Mouse (Mus musculus): ENCODE data around the gene Tspan1.
A peak's percentile ranks its signal among the peaks of the same experiment; 100 is the strongest.

The Tspan1 gene

DNA sequence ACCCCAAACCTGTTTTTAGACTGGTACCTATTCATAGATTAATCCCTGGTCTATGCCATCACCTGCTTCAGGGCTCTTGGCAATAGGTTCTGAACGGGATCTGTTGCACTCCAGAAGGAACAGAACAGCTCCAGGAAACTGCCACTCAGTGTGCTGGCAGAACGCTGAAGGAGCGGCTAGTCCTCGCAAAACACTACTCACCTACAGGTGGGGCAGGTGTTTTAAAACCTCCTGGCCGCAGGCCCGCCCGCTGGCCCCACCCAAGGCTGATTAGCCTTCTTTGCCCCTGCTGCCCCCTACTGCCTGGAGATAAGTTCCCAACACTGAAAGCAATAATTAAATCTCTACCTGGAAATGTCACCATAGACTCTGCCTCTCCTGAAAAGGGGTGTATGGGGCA lies at the start of gene Tspan1:
Tspan1 (minus strand) TSS at position 198 of the 400 bp plus-strand sequence.
- peak; percentile 60 to 71 for DNase-seq (ENCODE audit: low spot score in 2 of 2)

DNA sequence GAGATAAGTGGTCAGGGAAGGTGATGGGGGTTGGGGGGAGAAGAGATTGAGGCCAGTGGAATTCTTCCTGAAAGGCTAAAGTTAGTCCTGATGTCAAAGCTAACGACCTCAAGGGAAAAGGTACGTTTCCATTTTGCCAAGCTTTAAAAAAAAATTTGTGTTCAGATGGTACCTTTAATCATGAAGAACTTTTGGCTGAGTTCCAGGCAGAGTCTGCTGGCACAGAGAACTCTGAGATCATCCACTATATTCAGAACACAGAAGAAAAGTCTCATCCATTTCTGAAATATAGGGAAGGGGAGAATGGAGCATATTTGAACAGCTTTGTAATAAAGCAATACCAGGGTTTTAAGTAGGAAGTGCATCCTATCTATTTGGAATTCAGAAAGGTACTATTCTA lies 49.6 kb upstream of the Tspan1 start:
- DNase-seq (ENCODE audit: low spot score in 2 of 2), result no peak

DNA sequence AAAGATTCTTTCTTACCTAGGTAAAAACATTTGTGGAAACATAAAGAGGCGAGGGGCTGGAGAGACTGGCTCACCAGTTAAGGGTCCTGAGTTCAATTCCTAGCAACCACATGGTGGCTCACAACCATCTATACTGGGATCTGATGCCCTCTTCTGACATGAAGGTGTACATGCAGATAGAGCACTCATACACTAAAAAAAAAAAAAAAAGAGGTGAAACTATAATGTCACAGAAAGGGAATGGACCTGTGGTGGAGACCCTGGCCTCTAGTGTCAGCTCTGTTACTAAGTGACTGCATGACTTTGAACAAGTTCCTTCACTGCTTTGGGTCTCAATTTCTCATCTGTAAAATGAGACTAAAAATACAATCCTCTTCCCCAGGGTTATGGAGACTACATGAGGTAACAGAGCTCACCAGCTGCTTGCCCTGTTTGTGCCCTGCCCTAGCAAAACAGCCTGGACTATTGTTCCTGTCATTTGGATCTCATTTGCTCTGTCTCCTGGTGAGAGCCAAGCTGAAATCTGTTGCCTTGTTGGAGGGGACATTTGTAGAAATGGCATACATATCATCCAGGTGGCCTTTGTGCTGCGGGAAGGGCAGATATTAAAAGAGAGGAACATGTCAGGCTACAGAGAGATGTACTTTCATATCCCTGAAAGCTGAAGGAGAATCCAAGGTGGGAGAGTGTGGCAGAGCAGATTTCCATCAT lies 48.6 kb upstream of the Tspan1 start:
- DNase-seq (ENCODE audit: low spot score in 2 of 2), result no peak

DNA sequence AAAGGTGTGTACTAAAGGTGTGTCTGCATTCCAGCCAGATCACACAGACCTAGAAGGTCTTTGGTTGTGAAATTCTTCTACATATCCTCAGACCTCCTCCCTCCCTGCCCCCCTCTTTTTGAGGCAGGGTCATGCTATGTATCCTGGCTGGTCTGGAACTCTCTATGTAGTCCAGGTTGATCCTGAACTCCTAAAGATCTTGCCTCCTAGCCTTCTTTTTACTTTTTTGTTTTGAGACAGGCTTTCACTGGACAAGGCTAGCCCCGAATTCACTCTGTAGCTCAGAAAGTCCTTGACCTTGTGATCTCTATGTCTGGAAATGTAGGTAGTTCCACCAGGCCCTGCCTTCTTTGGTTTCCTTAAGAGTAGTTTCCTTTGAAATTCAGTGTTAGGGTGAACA lies 41.5 kb upstream of the Tspan1 start:
- DNase-seq (ENCODE audit: low spot score in 2 of 2), result no peak

DNA sequence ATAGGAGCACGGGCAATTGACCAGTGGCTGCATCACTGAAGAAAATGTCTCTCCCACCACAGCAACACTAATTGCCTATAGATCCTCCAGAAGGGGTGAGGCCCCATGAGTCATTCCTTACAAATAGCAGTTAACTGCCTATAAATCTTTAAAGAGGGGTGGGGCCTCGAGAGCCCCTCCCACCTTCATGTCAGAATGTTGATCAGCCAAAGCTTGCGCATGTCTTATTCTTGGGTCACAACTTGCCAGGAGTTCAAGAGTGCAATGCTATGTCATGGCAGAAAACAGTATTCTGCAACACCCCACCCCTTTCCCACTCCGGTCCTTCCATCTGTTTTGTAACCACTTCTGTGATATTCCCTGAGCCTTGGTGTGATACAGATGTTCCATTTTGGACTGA lies 39.1 kb upstream of the Tspan1 start:
- no peak for DNase-seq (ENCODE audit: low spot score in 2 of 2)

DNA sequence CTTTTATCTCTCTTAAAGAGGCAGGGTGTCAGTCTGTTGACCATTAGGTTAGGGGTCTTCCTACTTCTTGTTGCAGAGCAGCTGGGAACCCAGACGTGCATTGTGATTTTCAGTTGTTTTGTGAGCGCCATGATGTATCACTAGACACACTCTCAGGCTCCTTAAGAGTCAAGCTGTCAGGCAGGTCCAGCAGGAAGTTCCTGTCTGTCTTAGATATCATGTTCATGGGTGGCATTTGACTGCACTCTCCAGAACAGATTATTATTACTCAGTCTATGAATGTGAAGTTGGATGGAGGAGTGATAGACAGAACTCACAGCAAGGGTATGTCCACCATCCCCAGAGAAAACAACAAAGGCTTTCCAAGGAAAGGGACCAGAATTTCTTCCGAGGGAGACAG lies 37.0 kb upstream of the Tspan1 start:
- peak in 1 of 2 experiments; percentile 24 for DNase-seq (ENCODE audit: low spot score in 2 of 2)

DNA sequence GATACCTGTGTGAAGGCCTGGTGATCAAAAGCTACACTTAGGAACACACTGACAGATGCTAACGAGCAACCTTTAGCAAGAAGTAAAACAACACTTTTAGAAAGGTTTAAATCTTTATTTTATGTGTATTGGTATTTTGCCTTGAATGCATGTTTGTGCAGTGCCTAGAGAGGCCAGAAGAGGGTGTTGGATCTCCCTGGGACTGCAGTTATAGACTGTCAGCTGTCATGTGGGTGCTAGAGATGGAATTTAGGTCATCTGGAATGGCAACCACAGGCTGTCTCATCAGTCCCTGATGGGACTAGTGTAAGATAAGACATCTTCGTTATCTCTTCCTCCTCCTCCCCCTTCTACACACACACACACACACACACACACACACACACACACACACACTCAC lies 31.0 kb upstream of the Tspan1 start:
- no peak for DNase-seq (ENCODE audit: low spot score in 2 of 2)

DNA sequence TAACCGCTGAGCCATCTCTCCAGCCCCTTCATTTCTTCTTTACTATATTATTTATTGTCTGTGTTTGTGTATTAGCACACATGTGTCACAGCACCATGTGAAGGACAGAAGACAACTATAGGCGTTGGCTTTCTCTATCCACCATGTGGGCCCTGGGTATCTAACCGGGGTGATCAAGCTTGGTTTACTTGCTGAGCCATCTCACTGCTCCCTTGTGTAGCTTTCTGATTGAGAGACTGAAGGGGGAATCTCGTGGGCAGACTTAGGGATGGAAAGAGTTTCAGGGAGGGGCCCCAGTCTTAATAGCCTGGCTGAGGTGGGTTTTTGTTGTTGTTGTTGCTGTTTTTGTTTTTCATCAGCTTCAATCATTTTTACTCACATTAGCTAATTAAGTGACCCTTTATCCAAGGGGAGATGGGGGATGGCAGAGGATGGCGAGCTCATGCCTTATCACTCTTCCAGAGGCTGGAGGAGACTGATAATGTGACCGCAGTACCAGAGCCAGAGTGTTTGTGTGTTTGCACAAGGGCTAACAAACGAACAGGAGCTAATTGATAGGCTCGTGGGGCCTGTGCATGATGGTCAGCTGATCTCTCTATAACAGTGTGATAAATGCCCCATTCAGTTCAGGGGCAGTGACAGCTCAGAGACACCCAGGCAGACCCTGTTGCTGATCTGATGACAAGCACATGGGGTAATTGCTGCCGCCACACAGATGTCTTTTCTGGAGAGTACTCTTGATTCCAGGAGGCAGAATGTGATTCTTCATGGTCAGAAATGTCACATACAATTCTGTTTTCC lies 26.4 kb upstream of the Tspan1 start:
- no peak for DNase-seq (ENCODE audit: low spot score in 2 of 2)

DNA sequence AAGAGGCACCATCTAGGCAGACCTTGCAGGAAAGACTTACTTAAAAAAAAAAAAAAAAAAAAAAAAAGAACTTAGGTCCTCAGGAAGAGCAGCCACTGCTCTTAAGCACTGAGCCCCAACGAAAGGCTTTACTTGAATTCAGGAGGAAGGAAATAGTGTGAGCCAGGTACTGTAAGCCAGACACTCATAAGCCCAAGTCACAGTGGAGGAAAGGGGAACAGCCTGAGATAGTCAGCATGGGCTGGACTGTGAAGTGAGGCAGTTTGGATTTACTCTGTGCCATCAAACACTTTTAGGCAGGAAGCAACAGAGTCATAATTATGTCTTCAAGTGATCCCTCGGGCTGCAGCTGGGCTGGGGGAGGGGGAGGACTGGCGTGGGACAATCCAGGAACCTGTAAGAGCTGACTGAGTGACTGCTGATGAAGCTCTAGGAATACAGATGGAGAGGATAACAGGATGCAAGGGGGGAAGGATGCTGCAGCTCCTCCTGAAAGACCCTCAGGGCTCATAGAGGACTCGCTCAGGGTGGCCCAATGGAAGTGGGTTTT lies 25.0 kb upstream of the Tspan1 start:
- DNase-seq (ENCODE audit: low spot score in 2 of 2), result no peak

DNA sequence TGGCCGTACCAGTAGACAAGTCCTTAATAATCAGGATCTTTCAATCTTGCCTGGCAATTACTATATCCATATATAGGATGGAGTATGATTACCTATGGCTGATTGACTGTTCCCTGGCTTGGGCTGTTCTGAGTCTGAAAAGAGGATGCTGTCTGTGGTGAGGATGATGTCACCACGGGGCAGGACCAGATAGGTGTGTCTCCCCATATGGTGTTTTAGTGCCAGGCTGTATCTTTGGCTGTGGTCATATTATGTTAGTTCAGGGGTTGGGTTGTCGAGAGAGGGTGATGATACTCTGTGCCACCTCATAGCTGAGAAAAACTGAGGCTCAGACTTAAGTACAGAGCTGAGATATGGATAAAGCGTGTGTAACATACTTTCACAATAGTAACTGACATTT lies 17.7 kb upstream of the Tspan1 start:
- DNase-seq (ENCODE audit: low spot score in 2 of 2), result no peak

DNA sequence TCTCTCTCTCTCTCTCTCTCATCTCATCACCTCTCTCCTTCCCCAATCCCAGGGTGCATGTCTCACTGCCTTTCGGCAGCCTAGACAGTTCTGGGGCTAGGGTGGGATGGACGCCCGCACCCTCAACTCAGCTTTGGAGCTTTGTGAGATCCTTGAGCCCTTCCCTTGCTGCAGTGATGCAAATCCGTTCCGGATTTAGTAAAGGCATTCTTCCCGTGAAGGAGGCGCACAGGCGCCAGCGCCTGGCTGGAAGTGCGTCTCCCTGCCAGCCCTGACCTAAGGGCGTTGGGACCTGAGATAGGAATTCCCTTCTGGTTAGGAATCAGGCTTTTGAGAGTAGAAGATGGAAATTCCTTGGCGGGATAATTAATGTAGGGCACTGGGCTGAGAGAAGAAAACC lies 15.3 kb upstream of the Tspan1 start:
- no peak for DNase-seq (ENCODE audit: low spot score in 2 of 2)

DNA sequence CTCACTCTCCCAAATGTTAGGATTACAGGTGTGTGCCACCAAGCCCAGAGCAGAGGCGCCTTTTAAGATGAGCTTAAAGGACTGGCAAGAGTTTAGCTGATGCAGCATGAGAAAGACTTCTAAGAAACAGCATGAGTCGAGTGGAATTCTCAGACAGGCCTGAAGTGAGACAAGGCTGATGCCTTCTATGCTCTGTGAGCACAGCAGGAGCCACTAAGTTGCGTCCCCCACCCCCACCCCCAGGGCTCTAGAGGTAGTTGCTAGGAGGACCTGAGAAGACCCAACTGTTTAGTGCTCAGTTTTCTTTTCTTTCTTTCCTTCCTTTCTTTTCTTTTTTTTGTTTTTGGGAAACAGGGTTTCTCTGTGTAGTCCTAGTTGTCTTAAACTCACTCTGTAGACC lies 14.7 kb upstream of the Tspan1 start:
- DNase-seq (ENCODE audit: low spot score in 2 of 2), result no peak

DNA sequence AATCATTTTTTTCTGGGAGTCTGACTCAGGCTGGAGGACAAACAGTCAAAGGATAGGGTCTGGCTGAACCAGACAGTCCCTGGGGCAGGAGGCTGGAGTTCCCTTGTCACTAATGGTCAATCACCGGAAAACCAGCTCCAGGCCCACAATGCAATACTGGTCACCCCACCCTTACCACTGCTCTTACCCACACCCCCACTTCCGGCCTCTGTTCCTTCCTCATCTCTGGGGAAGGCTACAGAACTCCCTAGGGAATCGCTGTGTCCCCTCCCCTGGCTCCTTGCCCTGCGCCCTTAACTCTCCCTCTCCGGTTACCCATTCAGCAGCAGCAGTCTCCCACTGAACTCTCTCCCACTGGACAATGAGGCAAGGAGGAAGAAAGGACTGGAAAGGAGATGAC lies 9.7 kb upstream of the Tspan1 start:
- DNase-seq (ENCODE audit: low spot score in 2 of 2), result peak in 1 of 2 experiments; percentile 63

DNA sequence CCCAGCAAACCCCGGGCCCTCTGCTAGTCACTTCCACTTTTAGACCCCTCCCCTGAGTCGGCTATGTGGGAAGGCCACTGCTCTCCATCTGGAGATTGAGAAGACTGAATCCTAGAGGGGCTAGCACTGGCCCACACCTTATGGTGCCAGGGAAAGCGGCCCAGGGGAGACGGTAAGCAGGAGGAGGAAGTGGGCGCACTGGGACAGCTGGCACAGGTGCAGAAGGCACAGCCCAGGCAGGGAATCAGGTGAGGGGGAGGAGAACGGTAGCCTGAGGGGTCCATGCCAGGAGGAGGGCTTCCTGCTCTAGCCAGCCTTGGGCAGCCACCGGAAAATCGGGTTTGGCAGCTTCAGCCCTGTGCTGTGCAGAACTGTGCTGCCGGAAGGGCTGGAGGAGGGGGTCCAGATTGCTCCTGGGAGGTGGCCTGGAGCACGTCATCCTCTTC lies 9.2 kb upstream of the Tspan1 start:
- DNase-seq (ENCODE audit: low spot score in 2 of 2), result peak; percentile 68 to 84

DNA sequence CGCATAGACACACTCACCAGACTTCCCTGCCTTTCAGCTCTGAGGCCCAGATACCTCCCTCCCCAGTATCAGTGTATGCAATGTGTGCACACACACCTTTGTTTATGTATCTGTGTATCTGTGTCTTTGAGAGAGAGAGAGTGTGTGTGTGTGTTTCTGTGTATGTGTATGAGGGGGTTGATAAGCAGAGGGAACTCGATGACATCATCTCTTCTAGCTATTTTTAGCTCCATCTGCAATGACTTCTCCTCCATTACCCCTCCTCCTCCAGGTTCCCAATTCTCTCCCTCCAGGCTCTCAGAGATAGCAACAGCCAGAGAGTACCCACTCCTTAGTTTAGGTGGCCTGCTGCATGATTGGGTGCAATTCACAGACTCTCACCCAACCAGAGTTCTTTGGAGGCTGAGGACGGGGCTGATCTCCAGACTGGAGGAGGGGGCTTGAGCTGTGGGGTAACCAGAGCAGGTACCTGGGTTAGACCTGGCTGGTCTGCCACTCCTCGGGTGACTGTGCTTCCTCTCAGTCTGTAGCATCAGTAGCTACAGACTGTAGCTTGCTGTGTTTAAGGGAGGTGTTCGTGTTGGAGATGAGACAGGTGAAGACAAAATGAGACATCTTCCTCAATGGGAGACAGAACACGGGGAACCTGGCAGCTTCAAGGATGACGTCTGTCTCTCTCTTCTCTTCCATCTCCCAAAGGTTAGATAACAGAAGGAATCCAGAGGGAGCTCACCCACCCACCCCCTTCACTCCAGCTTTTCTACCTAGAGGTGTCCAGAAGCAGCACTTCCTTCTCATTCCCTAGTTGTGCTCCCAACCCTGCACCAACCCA lies 8.5 kb upstream of the Tspan1 start:
- DNase-seq (ENCODE audit: low spot score in 2 of 2), result no peak

DNA sequence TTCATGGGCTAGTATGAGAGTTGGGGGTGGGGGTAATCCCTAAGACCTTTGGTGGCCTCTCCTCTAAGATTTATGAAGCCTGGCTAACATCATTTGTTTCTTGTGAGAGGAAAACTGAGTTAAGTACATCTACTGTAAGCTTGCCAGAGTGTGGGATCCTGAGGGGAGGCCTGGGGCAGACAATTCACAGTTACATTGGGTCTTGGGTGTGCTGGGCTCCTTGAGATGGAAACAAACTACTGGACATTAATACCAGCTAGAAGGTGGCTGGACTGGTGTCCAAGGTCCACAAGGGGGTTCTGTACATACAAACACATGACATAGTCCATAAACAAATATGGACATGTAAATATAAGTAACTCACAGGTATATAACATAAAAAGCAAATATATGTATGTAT lies 7.7 kb upstream of the Tspan1 start:
- DNase-seq (ENCODE audit: low spot score in 2 of 2), result no peak

DNA sequence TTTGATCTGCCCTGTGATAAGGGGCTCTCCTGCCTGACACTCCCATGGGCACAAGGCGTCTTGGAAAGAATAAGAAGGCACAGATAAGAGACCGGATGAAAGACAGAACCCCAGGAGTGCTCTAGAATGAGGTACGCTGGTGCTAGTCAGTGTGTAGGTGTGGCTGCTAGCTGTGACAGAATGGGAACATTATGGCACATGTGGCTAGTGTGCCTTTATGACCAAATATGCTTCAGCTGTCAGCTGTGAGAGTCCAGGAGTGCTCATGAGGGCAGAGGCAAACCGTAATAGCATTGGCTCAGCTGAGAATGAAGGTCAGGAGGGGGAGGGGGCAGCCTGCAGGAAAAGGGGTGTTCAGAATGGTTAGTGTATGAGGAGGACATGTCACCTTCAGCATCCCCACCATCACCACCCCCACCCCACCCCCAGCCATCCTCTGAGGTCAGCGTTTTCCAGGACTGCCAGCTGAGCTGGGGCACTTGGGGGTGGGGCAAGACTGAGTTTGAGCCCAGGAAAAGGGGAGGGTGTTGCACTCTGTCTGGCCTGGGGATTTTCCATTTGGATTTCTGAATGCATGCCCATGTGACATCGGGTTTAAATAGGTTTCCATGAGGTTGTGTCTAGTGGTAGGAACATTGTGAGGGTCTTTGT lies 7.2 kb upstream of the Tspan1 start:
- no peak for DNase-seq (ENCODE audit: low spot score in 2 of 2)

DNA sequence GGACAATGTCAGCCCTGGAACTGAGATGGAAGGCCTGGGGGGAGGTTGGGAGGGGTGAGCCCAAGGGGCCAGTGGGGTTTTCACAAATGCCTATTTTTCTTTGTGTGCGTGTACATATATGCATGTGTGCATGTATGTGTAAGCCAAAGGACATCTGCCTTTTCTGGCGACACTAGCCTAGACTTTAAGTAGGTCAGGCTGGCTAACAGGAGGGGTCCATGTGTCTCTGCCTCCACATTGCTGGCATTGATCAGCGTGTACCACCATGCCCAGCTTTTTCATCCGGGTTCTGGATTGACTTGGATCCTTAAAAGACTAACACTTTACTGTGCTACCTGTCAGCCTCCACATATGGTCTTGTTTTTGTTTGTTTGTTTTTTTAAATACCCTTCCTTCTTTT lies 6.4 kb upstream of the Tspan1 start:
- DNase-seq (ENCODE audit: low spot score in 2 of 2), result no peak

DNA sequence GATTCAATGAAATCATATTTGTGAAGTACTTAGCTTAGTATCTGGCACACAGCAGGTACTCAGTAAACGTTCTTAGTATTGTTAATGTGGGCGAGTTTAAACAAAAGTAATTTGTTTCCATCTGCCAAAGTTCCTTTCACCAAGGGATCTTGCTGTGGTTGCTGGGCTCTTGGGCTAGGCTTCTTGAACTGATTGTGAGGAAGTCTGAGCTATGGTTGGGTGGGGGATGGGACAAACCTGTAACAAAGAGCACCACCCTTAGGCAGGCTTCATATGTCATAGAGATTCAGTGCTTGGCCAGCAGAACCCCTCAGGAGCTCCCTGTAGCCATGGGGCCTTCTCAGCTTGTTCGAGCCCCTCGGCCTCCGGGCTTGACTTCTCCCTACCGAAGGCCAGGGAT lies 5.7 kb upstream of the Tspan1 start, which contains the start of the genes 1700042G07Rik and Gm49337:
1700042G07Rik (plus strand) TSS at position 301 of the 400 bp plus-strand sequence.
Gm49337 (plus strand) TSS at position 313 of the 400 bp plus-strand sequence.
- no peak for DNase-seq (ENCODE audit: low spot score in 2 of 2)

DNA sequence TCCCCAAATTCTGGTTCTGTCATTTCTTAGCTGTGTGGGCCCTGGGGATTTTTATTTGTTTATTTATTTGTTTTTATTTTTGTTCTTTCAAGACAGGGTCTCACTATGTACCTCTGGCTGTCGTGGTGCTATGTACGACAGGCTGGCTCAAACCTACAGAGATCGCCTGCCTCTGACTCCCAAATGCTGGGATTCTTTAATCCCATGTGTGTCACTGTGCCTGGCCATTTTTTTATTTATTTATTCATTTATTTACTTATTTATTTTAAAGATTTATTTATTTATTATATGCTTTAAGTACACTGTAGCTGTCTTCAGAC lies 1.9 kb upstream of the Tspan1 start:
- no peak for DNase-seq (ENCODE audit: low spot score in 2 of 2)

DNA sequence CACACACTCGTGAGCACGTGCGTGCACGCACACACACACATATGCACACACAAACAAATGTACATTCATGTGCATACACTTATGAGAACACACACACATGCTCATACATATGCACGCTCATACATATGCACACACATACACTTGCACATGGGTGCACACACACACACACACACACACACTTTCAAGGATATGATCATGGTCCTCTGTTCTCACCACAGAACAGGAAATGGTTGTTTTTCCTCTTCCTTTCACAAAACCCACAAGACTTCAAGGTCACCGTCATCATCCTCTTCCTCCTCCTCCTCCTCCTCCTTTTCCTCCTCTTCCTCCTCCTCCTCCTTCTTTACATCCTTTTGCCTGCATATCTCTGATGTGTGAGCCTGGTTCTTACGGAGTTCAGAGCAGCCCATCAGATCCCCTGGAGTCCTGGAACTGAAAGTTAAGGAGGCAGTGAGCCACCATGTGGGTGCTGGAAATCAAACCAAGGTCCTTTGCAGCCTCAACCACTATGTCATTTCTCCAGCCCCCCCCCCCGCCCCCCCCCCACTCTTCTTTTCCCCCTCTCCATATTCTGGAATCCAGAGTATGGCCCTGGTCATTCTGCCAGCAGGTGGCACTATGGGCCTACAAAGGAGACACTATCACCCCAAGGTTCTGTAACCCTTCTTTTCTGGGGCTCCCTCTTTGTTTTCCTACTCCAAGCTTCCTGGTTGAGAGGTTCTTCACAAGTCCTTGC lies 1.4 kb upstream of the Tspan1 start:
- peak; percentile 50 to 65 for DNase-seq (ENCODE audit: low spot score in 2 of 2)

Data from urinary bladder, postnatal 36 days (tissue).